Mouse (Mus musculus) embryonic facial prominence, embryonic 10.5 days (tissue): ENCODE measurements at regions not wholly inside any gene's neighbourhood (a gene's known extent, or its start where the extent isn't known, plus 50 kb on each side); places are given as distances from the start of the nearest gene placed in this dataset.

Source experiments
- DNase-seq: peaks from one replicate; pipeline ENCODE4 v3.0.0-alpha.2; 2017; ENCODE audit warnings: low spot score
- H3K27ac ChIP-seq: fragments of 300-500 bp; sonication (generic); replicated peaks from 2 replicates; pipeline ENCODE4 v1.5.1; 2016; ENCODE audit warnings: mild to moderate bottlenecking
- H3K27me3 ChIP-seq: fragments of 300-500 bp; sonication (generic); replicated peaks from 2 replicates; pipeline ENCODE4 v1.6.1; 2016; ENCODE audit warnings: low read depth, mild to moderate bottlenecking; ENCODE audit not compliant: poor library complexity, severe bottlenecking
- H3K36me3 ChIP-seq: fragments of 300-500 bp; sonication (generic); replicated peaks from 2 replicates; pipeline ENCODE4 v1.6.1; 2016; ENCODE audit warnings: mild to moderate bottlenecking, moderate library complexity
- H3K4me1 ChIP-seq: fragments of 300-500 bp; sonication (generic); 2 replicates; pipeline ENCODE4 v1.6.1; 2016
- H3K4me3 ChIP-seq: fragments of 300-500 bp; sonication (generic); 2 replicates; pipeline ENCODE4 v1.5.1; 2016; ENCODE audit warnings: mild to moderate bottlenecking, moderate library complexity
- H3K9me3 ChIP-seq: fragments of 300-500 bp; sonication (generic); 2 replicates; pipeline ENCODE4 v1.6.1; 2016; ENCODE audit warnings: mild to moderate bottlenecking
- WGBS: fragments of 180-500 bp; shearing (Covaris S2); methylation state at CpG from one replicate; pipeline ENCODE4 v1.1.7; 2016; 5-methylcytosine and 5-hydroxymethylcytosine counted together

- no peak overlapping the region for H3K27ac ChIP-seq
- no peak for DNase-seq
- H3K36me3 ChIP-seq = no peaks in the 10 kb centered on the region
- H3K9me3 ChIP-seq = 0 out of 2 replicates have a peak, but pooled peaks cover 2% of the 10 kb centered on the region
- no peak overlapping the region for H3K4me3 ChIP-seq
- H3K27me3 ChIP-seq = no peaks in the 10 kb centered on the region
- peaks cover 9% of the 10 kb centered on the region for H3K4me1 ChIP-seq
Observed at GRCm38 (mm10) chr1:92386752-92387151, 86.9 kb downstream of the Ndufa10 start.

DNA sequence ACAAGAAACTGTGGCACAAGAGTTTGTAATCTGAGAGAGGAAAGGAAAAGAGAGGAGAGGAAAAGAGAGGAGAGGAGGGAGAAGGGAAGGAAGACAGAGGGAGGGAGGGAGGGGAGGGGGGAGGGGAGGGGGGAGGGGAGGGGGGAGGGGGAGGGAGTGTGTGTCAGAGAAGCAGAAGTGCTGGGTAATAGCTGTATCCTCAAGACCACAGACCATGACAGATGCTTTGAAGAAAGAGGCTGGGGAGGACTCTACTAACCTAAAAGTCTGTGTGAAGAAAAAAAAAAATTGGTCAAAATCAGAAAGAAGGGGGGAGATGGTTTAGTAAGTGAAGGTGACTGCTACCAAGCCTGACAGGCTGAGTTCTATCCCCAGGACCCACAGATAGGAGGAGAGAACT lies 88.7 kb downstream of the Ndufa10 start:
- no peak for DNase-seq
- H3K4me3 ChIP-seq = no peak overlapping the region
- H3K4me1 ChIP-seq = peaks cover 12% of the 10 kb centered on the region
- no peak overlapping the region for H3K27ac ChIP-seq
- 0 out of 2 replicates have a peak, but pooled peaks cover 3% of the 10 kb centered on the region for H3K9me3 ChIP-seq
- H3K27me3 ChIP-seq = no peaks in the 10 kb centered on the region
- no peaks in the 10 kb centered on the region for H3K36me3 ChIP-seq

DNA sequence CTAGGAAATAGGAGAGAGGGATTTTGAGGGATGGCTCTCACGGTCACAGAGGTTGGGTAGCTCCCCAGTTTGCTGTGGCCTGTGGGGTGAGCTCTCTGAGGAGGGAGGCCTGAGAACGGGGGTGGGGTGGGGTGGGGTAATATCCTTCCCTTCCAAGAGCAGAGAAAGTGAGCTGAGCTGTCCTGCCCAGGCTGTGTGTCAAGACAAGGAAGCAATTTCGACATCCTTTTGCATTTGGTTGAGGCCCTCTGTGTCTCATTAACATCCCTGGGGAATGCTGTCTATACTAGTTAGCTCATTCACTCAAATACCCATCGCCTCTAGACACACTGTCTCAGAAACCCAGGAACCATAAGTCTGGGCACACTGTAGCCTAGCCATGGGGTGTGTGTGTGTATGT lies 89.9 kb downstream of the Ndufa10 start:
- WGBS = 63% methylated on average over 4 of the region's 4 CpGs
- 0 out of 2 replicates have a peak, but pooled peaks cover 3% of the 10 kb centered on the region for H3K9me3 ChIP-seq
- H3K27ac ChIP-seq = 0 out of 2 replicates have a peak overlapping the region, but pooled peaks have one; percentile 10
- peaks cover 22% of the 10 kb centered on the region for H3K4me1 ChIP-seq
- no peak for DNase-seq
- H3K36me3 ChIP-seq = no peaks in the 10 kb centered on the region
- H3K27me3 ChIP-seq = no peaks in the 10 kb centered on the region
- no peak overlapping the region for H3K4me3 ChIP-seq

DNA sequence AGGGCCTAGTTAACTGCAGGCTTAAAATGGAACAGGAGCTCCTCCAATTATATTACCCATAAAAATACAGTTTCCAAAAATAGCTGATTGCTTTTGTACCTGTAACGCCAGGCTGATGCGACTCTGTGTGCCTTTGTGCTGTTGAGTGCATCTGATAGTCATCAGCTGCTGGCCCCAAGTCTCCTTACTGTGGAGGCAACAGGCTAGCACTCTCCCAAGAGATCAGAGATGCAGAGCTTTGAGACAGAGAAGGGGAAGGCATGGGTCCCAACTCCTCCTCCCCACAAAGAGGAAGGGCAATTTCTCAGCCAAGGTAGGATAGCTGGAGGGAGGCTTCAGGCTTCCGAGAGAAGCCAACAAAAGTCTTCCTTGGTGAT lies 94.2 kb downstream of the Ndufa10 start:
- H3K27me3 ChIP-seq = no peaks in the 10 kb centered on the region
- H3K4me1 ChIP-seq = peaks cover 38% of the 10 kb centered on the region
- DNase-seq = no peak
- no peak overlapping the region for H3K4me3 ChIP-seq
- H3K36me3 ChIP-seq = no peaks in the 10 kb centered on the region
- 0 out of 2 replicates have a peak, but pooled peaks cover 3% of the 10 kb centered on the region for H3K9me3 ChIP-seq
- H3K27ac ChIP-seq = peak overlapping the region; percentile 71
- WGBS = 62% methylated on average over 3 of the region's 3 CpGs

DNA sequence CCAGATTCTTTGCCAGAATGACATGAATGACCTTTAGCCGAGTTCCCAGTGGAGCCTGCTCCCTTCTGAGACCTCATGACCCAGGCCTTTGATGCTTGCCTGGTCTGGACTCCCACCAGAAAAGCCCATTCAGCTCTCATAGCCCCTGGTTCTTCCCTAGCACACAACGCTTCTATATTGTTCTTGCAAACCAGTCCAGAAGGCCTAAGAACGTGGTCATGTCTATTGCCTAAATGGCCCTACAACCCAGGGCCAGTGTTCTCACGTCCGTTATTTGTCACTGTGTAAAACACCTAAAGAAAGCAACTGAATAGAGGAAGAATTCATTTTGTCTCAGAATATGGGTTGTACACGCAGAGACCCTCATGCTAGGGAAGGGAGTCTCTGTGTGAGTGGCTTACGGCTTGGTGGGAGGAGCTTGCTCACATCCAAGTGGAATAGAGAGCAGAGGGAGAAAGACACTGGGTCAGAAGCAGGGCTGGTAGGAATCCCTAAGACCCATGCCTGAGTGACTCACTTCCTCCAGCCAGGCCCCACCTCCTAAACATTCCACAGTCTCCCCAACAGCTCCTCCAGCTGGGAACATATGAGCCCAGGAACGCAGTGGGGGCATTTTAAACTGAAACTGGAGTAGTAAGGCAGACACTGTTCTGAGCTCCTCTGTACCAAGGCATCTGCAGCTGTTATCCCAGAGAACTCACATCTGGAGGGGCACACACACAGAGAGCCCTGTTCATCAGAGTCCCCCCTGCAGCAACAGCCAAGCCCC lies 94.7 kb downstream of the Ndufa10 start:
- peak overlapping the region; percentile 71 for H3K27ac ChIP-seq
- DNase-seq = peak; percentile 56
- WGBS = 53% methylated on average over 8 of the region's 8 CpGs

DNA sequence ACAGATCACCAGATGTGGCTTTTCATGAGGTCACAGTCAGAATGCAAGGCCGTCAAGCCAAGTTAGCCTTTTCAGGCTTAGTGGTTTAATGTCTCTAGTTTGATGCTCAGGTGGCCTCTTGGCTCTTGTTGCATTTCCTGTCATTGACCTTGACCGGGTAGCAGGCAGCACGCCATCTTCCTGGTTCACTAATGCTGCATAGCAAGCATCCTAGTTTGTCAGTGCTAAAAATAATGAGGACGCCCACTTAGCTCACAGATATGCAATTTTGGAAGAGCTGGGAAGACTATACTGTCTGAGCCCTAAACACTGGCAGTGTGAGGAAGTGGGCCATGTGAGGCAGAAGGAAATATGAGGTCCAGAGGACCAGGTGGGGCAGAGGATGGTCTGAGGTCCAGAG lies 97.2 kb downstream of the Ndufa10 start:
- DNase-seq = no peak
- Histone ChIP-seq H3K27ac (no peak overlapping the region), H3K4me3 (no peak overlapping the region)

More for the DNA sequence above, 94.7 kb downstream of the Ndufa10 start:
- Histone ChIP-seq H3K4me3 (no peak overlapping the region), H3K27me3 (no peaks in the 10 kb centered on the region), H3K36me3 (no peaks in the 10 kb centered on the region), H3K9me3 (0 out of 2 replicates have a peak, but pooled peaks cover 3% of the 10 kb centered on the region), H3K4me1 (peaks cover 33% of the 10 kb centered on the region)

DNA sequence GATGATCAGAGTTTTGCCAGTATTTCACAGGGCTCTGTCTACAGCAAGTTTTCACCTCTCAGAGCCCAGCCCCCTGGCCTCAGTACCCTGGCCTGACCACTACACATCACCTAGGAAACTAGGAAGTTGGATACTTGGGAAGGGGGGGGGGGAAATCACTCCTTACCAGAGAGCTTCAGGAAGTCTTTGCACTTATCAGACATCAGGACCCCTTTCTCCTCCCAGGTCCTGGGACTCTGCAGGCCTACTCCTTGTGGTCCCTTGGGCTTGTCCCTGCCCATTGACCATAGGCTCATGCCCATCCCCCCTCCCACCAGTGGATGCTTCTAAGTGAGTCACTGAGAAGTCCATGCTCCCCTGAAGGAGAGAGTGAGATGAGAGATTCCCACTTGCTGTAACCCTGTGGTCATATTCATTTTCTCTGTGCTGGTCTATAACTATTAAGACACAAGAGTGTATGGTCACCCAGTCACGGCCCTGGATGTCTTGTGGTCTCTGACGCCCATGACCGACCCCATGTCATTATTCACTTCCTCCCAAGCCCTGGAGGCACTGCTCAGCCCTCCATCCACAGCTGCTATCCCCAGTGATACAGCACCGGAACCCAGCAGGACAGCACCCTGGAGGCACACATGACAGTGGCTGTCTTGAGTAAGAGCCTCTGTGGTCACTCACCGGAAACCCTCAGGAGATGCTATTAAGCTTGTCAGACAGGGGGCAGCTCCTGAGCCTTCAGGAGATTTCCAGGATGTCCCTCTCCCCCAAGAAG lies 101.3 kb downstream of the Ndufa10 start:
- Histone ChIP-seq H3K36me3 (no peaks in the 10 kb centered on the region), H3K27me3 (no peaks in the 10 kb centered on the region), H3K27ac (peak overlapping the region; percentile 45), H3K9me3 (no peaks in the 10 kb centered on the region), H3K4me1 (peaks cover 30% of the 10 kb centered on the region), H3K4me3 (no peak overlapping the region)
- DNase-seq = no peak
- WGBS = 76% methylated on average over 5 of the region's 5 CpGs

More for the DNA sequence above, 97.2 kb downstream of the Ndufa10 start:
- H3K36me3 ChIP-seq = no peaks in the 10 kb centered on the region
- peaks cover 42% of the 10 kb centered on the region for H3K4me1 ChIP-seq
- H3K27me3 ChIP-seq = no peaks in the 10 kb centered on the region
- no peaks in the 10 kb centered on the region for H3K9me3 ChIP-seq
- WGBS = 75% methylated on average over 4 of the region's 4 CpGs

- H3K27ac ChIP-seq = peak overlapping the region; percentile 45; the same call in 1 of the 2 replicates
- no peaks in the 10 kb centered on the region for H3K36me3 ChIP-seq
- 68% methylated on average over 11 of the region's 11 CpGs for WGBS
- H3K9me3 ChIP-seq = no peaks in the 10 kb centered on the region
- peak; percentile 30 for DNase-seq
- peaks cover 24% of the 10 kb centered on the region for H3K4me1 ChIP-seq
- H3K27me3 ChIP-seq = no peaks in the 10 kb centered on the region
- no peak overlapping the region for H3K4me3 ChIP-seq
Observed at GRCm38 (mm10) chr1:92371357-92371981, 102.2 kb downstream of the Ndufa10 start.

DNA sequence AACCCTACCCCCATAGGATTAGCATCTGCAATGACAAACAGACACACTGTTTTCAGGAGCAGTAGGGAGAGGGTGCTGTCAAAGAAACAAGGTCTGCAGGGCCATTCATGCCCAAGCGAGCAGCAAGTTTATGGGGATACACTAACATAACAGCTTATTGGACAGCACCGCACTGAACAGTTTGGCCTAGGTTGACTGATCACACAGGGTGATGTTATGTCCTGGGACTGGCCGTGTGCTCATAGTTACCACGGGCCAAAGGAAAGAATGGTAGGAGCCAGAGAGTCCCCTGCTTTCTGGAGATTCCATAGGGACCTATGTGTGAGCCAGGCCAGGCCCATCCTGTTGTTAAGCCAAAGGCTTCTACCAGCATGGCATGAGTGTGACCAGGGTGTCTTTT lies 102.8 kb downstream of the Ndufa10 start:
- Histone ChIP-seq H3K27ac (no peak overlapping the region), H3K27me3 (no peaks in the 10 kb centered on the region), H3K4me3 (no peak overlapping the region), H3K9me3 (no peaks in the 10 kb centered on the region), H3K36me3 (no peaks in the 10 kb centered on the region), H3K4me1 (peaks cover 18% of the 10 kb centered on the region)
- DNase-seq = no peak
- 93% methylated on average over 4 of the region's 4 CpGs for WGBS

GRCm38 (mm10) chr1:92369972-92370371 lies 103.7 kb downstream of the Ndufa10 start:
- Histone ChIP-seq H3K27me3 (no peaks in the 10 kb centered on the region), H3K9me3 (no peaks in the 10 kb centered on the region), H3K36me3 (no peaks in the 10 kb centered on the region), H3K4me3 (no peak overlapping the region), H3K4me1 (peaks cover 18% of the 10 kb centered on the region), H3K27ac (no peak overlapping the region)
- 86% methylated on average over 5 of the region's 5 CpGs for WGBS
- no peak for DNase-seq

DNA sequence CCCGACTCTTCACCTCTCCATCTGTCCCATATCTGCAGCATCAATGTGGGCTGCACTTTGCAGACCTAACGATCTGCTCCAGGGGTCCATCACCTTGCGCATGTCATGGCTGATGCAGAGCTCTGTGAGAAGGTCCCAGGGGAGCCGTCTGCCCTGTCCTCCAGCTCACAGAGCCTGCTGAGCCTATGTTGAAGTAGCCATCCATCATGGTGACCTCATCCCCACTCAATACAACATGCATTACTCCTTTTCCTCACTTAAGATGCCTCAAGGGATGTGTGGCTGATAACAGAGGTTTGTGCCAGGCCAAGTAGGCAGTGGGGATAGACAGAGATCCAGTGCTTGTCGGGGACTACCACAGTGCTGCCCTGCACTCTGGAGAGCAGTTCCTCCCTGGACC lies 107.4 kb downstream of the Ndufa10 start:
- Histone ChIP-seq H3K4me1 (peaks cover 3% of the 10 kb centered on the region), H3K36me3 (no peaks in the 10 kb centered on the region), H3K27me3 (no peaks in the 10 kb centered on the region), H3K4me3 (no peak overlapping the region), H3K27ac (no peak overlapping the region), H3K9me3 (no peaks in the 10 kb centered on the region)
- no peak for DNase-seq
- 85% methylated on average over 5 of the region's 5 CpGs for WGBS

GRCm38 (mm10) chr1:92365366-92366075 lies 108.1 kb downstream of the Ndufa10 start:
- Histone ChIP-seq H3K4me3 (no peak overlapping the region), H3K36me3 (no peaks in the 10 kb centered on the region), H3K9me3 (no peaks in the 10 kb centered on the region), H3K27me3 (no peaks in the 10 kb centered on the region), H3K27ac (no peak overlapping the region), H3K4me1 (no peaks in the 10 kb centered on the region)
- no peak for DNase-seq
- WGBS = 84% methylated on average over 4 of the region's 4 CpGs
